Mouse (Mus musculus): ENCODE results near the gene Spata17. TPM values are rescaled to one million over a fixed set of nuclear protein-coding genes. Genes with fewer than 3 reads are reported as not detected.

Gene Spata17
- 0.32 and 0.33 TPM in 2 replicates for polyA plus RNA-seq (2015; fragmentation: Nextera tagmentation; extraction: Ambion mirVana)

DNA sequence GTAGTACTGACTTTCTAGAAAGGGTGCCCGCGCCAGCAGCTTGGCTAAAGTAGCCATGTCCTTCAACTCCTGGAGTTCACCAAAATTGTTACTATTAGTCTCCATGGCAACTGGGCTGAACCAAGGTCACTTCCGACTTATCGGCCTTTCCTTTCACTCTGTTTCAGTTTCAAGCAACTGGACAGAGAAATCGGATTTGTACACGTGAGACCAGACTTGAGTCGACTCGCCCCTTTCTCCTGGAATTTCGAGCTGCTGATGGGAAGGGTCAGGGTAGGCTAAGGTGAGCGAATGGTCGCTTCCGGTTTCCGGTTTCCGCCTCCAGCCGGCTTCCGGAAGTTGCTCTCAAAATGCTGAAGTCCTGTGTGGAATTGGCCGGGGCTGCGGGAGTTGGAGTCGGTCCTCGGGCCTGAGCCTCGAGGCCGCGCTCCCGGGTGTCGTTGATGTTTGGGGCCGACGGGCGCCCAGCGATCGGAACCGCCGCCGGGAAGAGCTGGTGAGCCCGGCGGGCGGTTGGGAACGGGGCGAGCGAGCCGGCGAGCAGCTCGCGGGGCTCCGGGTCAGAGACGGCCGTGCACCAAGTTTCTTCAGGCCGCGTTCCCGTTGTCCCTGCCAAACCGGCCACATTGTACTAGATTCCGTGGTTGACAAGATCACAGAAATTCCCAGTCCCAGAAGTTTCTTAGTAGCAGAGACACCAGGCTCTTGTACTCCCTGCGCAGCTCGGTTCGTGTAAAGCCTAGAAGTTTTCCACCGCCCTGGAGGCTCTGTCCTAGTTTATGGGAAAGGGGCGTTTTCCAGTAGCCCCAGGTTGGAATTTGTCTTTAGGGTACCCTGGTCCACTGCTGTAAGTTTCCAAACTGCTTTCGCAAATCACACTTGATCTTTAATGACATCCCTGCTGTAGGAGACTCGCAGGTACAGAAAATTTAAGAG, at the start of gene Spata17, which contains the start of gene Gpatch2:
Gene Spata17 (minus strand): TSS at position 285 of the 936 bp plus-strand sequence.
Gene Gpatch2 (plus strand): TSS at position 328 of the 936 bp plus-strand sequence.
- peak; percentile 82 for ATAC-seq (ENCODE audit: insufficient read depth)
- H3K4me3 ChIP-seq (replicated peaks) = peak within 1 kb of the TSS; percentile 87
- no peaks in the 10 kb centered on the region for H3K36me3 ChIP-seq (replicated peaks)
- peak within 1 kb of the TSS; percentile 79 for H3K9ac ChIP-seq
- peak within 1 kb of the TSS; percentile 76 for H3K4me2 ChIP-seq
- H3K9me3 ChIP-seq (replicated peaks) = no peaks in the 10 kb centered on the region
- no peaks in the 10 kb centered on the region for H3K27me3 ChIP-seq
- H3K4me1 ChIP-seq (replicated peaks) = peaks cover 24% of the 10 kb centered on the region
- peak within 1 kb of the TSS; percentile 64 for H3K27ac ChIP-seq (replicated peaks)
- under 1% methylated on average over 58 of the region's 58 CpGs for WGBS (ENCODE audit: insufficient replicate concordance)

DNA sequence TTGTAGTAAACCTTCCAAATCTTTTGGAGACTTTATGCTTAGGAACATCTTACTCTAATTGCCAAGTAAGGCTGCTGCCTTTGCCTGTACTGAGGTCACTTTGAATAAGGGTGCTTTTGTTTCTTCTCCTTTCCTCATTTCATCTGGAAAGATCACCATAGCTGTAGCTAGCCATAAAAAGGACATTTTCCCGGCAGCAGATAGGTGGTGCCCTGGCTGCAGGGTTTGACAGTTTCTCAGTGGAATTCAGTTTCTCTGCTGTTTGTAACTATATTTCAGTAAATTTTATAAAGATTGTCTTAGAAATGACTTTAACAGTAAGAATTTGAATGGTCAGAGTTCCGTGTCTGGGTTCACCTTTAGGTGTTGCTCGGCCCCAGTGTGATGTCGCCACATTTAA, 43.5 kb upstream of the Spata17 start:
- H3K4me1 ChIP-seq (replicated peaks) = no peaks in the 10 kb centered on the region
- ATAC-seq (ENCODE audit: insufficient read depth) = no peak
- H3K4me3 ChIP-seq (replicated peaks) = no peak overlapping the region
- no peak overlapping the region for H3K9ac ChIP-seq
- no peak overlapping the region for H3K27ac ChIP-seq (replicated peaks)
- 77% methylated on average over 4 of the region's 4 CpGs for WGBS (ENCODE audit: insufficient replicate concordance)
- H3K27me3 ChIP-seq = no peaks in the 10 kb centered on the region
- no peaks in the 10 kb centered on the region for H3K36me3 ChIP-seq (replicated peaks)
- H3K4me2 ChIP-seq = no peak overlapping the region
- no peaks in the 10 kb centered on the region for H3K9me3 ChIP-seq (replicated peaks)

DNA sequence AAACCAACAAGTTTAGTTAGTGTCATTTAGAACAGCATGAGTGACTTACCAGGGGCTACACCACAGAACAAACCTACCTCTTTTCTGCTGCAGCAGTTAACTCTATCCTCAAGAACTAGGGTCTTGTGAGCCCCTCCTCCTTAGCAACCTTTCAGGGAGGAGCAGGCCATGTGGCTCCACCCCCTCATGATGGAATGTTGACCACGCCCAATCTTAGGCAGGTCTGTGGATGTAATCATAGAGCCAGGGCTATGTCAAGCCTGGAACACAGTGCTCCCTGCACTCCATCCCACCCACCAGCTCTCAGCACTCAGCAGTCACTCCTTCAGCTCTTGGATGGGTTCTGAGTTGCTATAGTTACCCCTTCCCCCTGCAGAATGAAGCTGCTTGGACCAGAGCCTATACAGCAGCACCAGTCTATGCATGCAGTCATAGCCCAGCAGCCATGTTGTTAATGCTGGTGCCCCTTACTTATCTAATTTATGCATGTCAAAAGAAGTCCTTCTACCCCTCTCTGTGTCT, 35.5 kb upstream of the Spata17 start:
- H3K9ac ChIP-seq = no peak overlapping the region
- 0 out of 2 replicates have a peak, but pooled peaks have one; percentile 28 for ATAC-seq (ENCODE audit: insufficient read depth)
- H3K4me2 ChIP-seq = no peak overlapping the region

DNA sequence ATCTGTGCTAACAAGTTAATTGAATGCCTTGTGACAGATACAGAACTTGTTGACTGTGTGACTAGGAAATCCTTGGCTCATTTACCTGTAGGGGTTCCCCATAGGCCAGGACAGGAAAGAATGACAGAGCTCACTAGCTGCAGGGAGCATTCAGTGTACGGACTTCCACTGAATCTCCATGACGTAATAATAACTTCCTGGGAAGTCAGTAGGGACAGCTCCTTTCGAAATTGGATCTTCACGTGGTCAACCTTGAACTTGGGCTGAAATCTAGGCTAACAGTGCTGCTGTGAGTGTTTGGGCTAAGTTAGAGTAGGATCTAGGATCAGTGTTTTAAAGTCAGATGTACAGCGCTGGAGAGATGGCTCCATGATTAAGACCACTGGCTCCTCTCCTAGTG, 29.5 kb upstream of the Spata17 start:
- H3K36me3 ChIP-seq (replicated peaks) = no peaks in the 10 kb centered on the region
- H3K4me1 ChIP-seq (replicated peaks) = 0 out of 2 replicates have a peak, but pooled peaks cover 4% of the 10 kb centered on the region
- no peak overlapping the region for H3K4me3 ChIP-seq (replicated peaks)
- WGBS (ENCODE audit: insufficient replicate concordance) = 69% methylated on average over 5 of the region's 5 CpGs
- H3K9me3 ChIP-seq (replicated peaks) = no peaks in the 10 kb centered on the region
- H3K9ac ChIP-seq = no peak overlapping the region
- no peaks in the 10 kb centered on the region for H3K27me3 ChIP-seq
- no peak for ATAC-seq (ENCODE audit: insufficient read depth)
- no peak overlapping the region for H3K4me2 ChIP-seq
- H3K27ac ChIP-seq (replicated peaks) = no peak overlapping the region

More for the DNA sequence above, 35.5 kb upstream of the Spata17 start:
- no peaks in the 10 kb centered on the region for H3K27me3 ChIP-seq
- no peaks in the 10 kb centered on the region for H3K36me3 ChIP-seq (replicated peaks)
- no peaks in the 10 kb centered on the region for H3K9me3 ChIP-seq (replicated peaks)
- H3K4me1 ChIP-seq (replicated peaks) = no peaks in the 10 kb centered on the region
- no peak overlapping the region for H3K4me3 ChIP-seq (replicated peaks)
- WGBS (ENCODE audit: insufficient replicate concordance) = 61% methylated on average over 1 of the region's 1 CpGs
- no peak overlapping the region for H3K27ac ChIP-seq (replicated peaks)

DNA sequence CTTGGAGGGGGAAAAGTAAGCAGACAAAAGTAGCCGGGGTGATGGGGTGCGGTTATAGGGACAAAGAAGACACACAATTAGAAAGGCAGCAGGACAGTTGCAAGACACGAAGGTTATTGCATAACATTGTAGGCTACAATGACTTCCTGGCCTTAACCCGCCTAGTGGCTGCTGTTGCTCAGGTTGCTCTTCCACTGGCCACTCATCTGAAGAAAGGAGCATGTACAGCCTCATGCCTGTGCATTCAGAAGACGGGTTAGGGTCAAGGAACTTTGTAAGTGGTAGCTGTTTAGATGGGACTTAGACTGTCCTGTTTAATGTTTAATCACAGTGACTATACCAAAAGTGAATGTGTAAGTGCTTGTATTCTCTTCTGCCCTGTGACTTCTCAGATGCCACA, 26.1 kb upstream of the Spata17 start:
- Histone ChIP-seq H3K36me3 (replicated peaks) (no peaks in the 10 kb centered on the region), H3K4me1 (replicated peaks) (0 out of 2 replicates have a peak, but pooled peaks cover 4% of the 10 kb centered on the region), H3K9ac (no peak overlapping the region), H3K4me3 (replicated peaks) (no peak overlapping the region), H3K27me3 (no peaks in the 10 kb centered on the region), H3K9me3 (replicated peaks) (no peaks in the 10 kb centered on the region), H3K4me2 (no peak overlapping the region), H3K27ac (replicated peaks) (no peak overlapping the region)
- 64% methylated on average over 5 of the region's 5 CpGs for WGBS (ENCODE audit: insufficient replicate concordance)
- no peak for ATAC-seq (ENCODE audit: insufficient read depth)

DNA sequence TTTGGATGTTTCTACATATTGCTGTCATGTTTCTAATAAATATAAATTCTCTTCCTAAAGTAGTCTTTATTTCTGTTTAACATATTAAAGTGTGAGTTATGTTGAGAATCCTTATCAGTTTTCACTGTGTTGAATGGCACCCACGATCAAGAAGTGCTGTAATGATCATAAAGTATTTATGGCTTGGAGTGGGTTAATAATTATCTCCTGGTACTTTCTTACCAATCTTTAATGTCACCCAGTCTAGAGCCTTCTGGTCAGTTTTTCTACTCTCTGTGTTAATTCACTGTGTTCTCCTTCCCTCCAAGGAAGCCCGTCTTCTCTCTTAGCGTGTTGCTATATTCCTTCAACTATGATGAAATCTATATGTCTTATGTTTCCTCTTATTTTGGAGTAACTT, 25.0 kb upstream of the Spata17 start:
- 72% methylated on average over 3 of the region's 3 CpGs for WGBS (ENCODE audit: insufficient replicate concordance)
- H3K4me3 ChIP-seq (replicated peaks) = no peak overlapping the region
- no peaks in the 10 kb centered on the region for H3K36me3 ChIP-seq (replicated peaks)
- H3K9me3 ChIP-seq (replicated peaks) = no peaks in the 10 kb centered on the region
- no peak for ATAC-seq (ENCODE audit: insufficient read depth)
- H3K27ac ChIP-seq (replicated peaks) = no peak overlapping the region
- H3K27me3 ChIP-seq = no peaks in the 10 kb centered on the region
- no peak overlapping the region for H3K9ac ChIP-seq
- no peak overlapping the region for H3K4me2 ChIP-seq
- H3K4me1 ChIP-seq (replicated peaks) = 0 out of 2 replicates have a peak, but pooled peaks cover 4% of the 10 kb centered on the region

DNA sequence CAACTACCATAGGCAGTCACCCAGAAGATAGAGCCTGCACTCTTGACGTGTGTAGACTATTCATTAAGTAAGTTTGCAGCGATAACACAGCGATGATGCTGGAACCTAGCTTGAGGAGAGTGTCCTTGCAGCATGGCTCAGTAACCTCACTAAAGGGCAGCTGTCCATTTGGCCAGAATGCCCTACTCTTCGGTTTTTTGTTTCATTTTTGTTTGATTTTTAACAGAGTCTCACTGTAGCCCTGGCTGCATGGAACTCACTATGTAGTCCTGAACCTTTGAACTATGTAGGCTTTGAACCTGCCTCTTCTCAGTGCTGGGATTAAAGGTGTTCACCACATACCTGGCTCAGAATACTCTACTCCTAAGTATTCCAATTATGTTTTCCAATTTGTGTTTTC, 22.8 kb upstream of the Spata17 start:
- Histone ChIP-seq H3K4me3 (replicated peaks) (no peak overlapping the region), H3K9me3 (replicated peaks) (no peaks in the 10 kb centered on the region), H3K9ac (no peak overlapping the region), H3K27ac (replicated peaks) (no peak overlapping the region), H3K36me3 (replicated peaks) (peaks cover 6% of the 10 kb centered on the region; the same call in 1 of the 2 replicates), H3K4me1 (replicated peaks) (0 out of 2 replicates have a peak, but pooled peaks cover 4% of the 10 kb centered on the region), H3K4me2 (no peak overlapping the region), H3K27me3 (no peaks in the 10 kb centered on the region)
- 72% methylated on average over 4 of the region's 4 CpGs for WGBS (ENCODE audit: insufficient replicate concordance)
- peak; percentile 7; the same call in 1 of the 2 replicates for ATAC-seq (ENCODE audit: insufficient read depth)

DNA sequence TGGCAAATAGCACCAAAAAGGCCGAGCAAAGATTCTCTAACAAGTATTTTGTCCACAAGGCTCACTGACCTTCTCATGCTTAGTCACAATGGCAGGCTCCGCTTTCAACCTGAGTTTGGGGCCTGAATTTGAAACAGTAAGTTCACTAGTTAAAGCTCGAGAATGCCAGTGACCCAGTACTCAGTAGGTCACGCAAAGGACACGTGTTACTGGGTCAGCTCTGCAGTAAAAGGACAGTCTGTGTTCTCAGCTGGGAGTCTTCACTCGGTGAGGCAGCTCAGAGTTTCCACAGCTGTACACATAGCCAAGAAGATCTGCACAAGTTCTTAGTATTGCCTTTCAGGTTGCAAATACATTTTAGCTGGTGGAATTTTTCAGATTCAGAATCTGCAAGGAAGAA, 21.0 kb upstream of the Spata17 start:
- Histone ChIP-seq H3K9ac (no peak overlapping the region), H3K27me3 (no peaks in the 10 kb centered on the region), H3K27ac (replicated peaks) (no peak overlapping the region), H3K4me1 (replicated peaks) (0 out of 2 replicates have a peak, but pooled peaks cover 3% of the 10 kb centered on the region), H3K36me3 (replicated peaks) (peaks cover 10% of the 10 kb centered on the region; the same call in 1 of the 2 replicates), H3K4me3 (replicated peaks) (no peak overlapping the region), H3K4me2 (no peak overlapping the region), H3K9me3 (replicated peaks) (no peaks in the 10 kb centered on the region)
- 69% methylated on average over 6 of the region's 6 CpGs for WGBS (ENCODE audit: insufficient replicate concordance)
- no peak for ATAC-seq (ENCODE audit: insufficient read depth)

DNA sequence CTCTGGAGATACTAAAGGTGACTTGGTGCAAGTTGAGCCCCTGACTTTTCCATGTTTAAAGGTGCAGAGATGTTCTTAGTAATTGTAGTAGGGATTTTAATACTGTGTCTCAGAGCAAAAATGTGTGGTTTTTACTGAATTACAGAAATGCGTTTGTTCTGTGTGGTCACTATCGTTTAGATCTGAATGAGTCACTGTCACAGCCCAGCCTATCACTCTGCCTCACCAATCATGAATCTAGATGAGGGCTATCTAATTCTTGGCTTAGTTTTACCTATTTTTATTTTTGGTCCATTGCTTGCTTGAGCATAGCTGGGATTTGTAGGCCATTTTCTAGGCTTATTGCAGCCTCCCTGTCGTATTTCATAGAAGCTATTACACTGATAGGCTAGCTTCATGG, 19.9 kb upstream of the Spata17 start:
- no peaks in the 10 kb centered on the region for H3K4me1 ChIP-seq (replicated peaks)
- no peak overlapping the region for H3K4me3 ChIP-seq (replicated peaks)
- peaks cover 12% of the 10 kb centered on the region; the same call in 1 of the 2 replicates for H3K36me3 ChIP-seq (replicated peaks)
- H3K27me3 ChIP-seq = no peaks in the 10 kb centered on the region
- no peak for ATAC-seq (ENCODE audit: insufficient read depth)
- H3K4me2 ChIP-seq = no peak overlapping the region
- no peak overlapping the region for H3K9ac ChIP-seq
- WGBS (ENCODE audit: insufficient replicate concordance) = 68% methylated on average over 3 of the region's 3 CpGs
- no peaks in the 10 kb centered on the region for H3K9me3 ChIP-seq (replicated peaks)
- no peak overlapping the region for H3K27ac ChIP-seq (replicated peaks)

DNA sequence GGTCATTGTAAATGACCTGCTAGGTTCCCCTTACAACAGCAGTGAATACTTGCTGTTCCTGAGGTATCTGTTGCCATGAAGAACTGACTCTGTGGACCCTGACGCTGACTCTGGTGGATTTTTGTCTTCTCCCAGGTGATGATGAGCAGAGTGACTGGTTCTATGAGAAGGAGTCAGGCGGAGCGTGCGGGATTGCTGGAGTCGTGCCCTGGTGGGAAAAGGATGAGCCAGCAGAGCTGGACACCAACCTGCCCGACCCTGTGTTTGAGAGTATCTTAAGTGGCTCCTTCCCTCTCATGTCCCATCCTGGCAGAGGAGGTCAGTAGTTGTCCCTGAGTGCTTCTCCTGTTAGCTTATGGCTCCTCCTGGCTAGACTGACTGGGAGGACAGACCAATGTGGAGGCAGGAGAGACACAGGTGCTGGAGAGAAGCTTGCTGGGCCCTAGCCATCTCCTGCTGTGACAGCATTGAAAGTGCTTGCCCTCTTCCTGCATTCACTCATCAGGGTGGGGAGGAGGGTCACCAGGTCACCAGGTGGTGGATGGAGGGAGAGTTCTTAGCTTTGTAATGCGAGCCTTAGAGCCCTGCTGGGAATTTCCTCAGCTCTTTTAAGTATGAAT, 17.8 kb upstream of the Spata17 start:
- Histone ChIP-seq H3K4me3 (replicated peaks) (no peak overlapping the region), H3K27me3 (no peaks in the 10 kb centered on the region), H3K4me2 (no peak overlapping the region), H3K4me1 (replicated peaks) (no peaks in the 10 kb centered on the region), H3K36me3 (replicated peaks) (peaks cover 12% of the 10 kb centered on the region; the same call in 1 of the 2 replicates), H3K9ac (no peak overlapping the region), H3K9me3 (replicated peaks) (no peaks in the 10 kb centered on the region), H3K27ac (replicated peaks) (no peak overlapping the region)
- ATAC-seq (ENCODE audit: insufficient read depth) = no peak
- 75% methylated on average over 7 of the region's 7 CpGs for WGBS (ENCODE audit: insufficient replicate concordance)

All from liver, embryonic 15.5 days (tissue).